Mouse (Mus musculus): ENCODE results near the gene Krt75.
A peak's percentile ranks its signal among the peaks of the same experiment; 100 is the strongest.
"Not testable (repeated sequence)": the region's sequence is repeated elsewhere in the genome, so short reads cannot be mapped to it uniquely, and the experiment has no call there.

The Krt75 gene

GRCm38 (mm10) chr15:101573796-101574345, at the start of gene Krt75:
Krt75 (minus strand) TSS chr15:101573904.
- DNase-seq: no peak

- DNase-seq: no peak
These were observed 25.4 kb upstream of the Krt75 start for GRCm38 (mm10) chr15:101599123-101599522.

- DNase-seq: peak; percentile 33
These were observed 14.5 kb upstream of the Krt75 start for GRCm38 (mm10) chr15:101588216-101588615.

GRCm38 (mm10) chr15:101584456-101584855, 10.8 kb upstream of the Krt75 start:
- no peak for DNase-seq

- DNase-seq: no peak
These were observed 9.7 kb upstream of the Krt75 start for GRCm38 (mm10) chr15:101583211-101583965.

- no peak for DNase-seq
These were observed 8.0 kb upstream of the Krt75 start for GRCm38 (mm10) chr15:101581701-101582100.

GRCm38 (mm10) chr15:101575506-101575905, 1.8 kb upstream of the Krt75 start:
- no peak for DNase-seq

- peak; percentile 52 for DNase-seq
These were observed 5.9 kb downstream of the Krt75 start for GRCm38 (mm10) chr15:101567780-101568179.

GRCm38 (mm10) chr15:101562850-101563249, 10.9 kb downstream of the Krt75 start, which contains the start of gene Krt90:
Krt90 (minus strand) TSS chr15:101562950.
- DNase-seq: no peak

GRCm38 (mm10) chr15:101558034-101558646, 15.6 kb downstream of the Krt75 start:
- no peak for DNase-seq

- DNase-seq: peak; percentile 81
These were observed 20.5 kb downstream of the Krt75 start for GRCm38 (mm10) chr15:101553169-101553568.

GRCm38 (mm10) chr15:101552188-101552587, 21.5 kb downstream of the Krt75 start:
- DNase-seq: no peak

GRCm38 (mm10) chr15:101550567-101550966, 23.1 kb downstream of the Krt75 start, which contains the start of gene Krt82:
Krt82 (minus strand) TSS chr15:101550667.
- DNase-seq: no peak

- no peak for DNase-seq
These were observed 29.2 kb downstream of the Krt75 start for GRCm38 (mm10) chr15:101544478-101544877.

GRCm38 (mm10) chr15:101542543-101542942, 31.2 kb downstream of the Krt75 start:
- peak; percentile 36 for DNase-seq

- no peak for DNase-seq
These were observed 35.2 kb downstream of the Krt75 start for GRCm38 (mm10) chr15:101538580-101538900.

- peak; percentile 17 for DNase-seq
These were observed 35.7 kb downstream of the Krt75 start for GRCm38 (mm10) chr15:101537864-101538579.

- DNase-seq: no peak
These were observed 37.5 kb downstream of the Krt75 start for GRCm38 (mm10) chr15:101536054-101536850.

GRCm38 (mm10) chr15:101532720-101533119, 41.0 kb downstream of the Krt75 start, which contains the start of gene Krt84:
Krt84 (minus strand) TSS chr15:101532820.
- no peak for DNase-seq

- no peak for DNase-seq
These were observed 51.0 kb downstream of the Krt75 start for GRCm38 (mm10) chr15:101522556-101523232.

GRCm38 (mm10) chr15:101519792-101520191, 53.9 kb downstream of the Krt75 start:
- DNase-seq: peak; percentile 77

- not testable (repeated sequence) for DNase-seq
These were observed 56.5 kb downstream of the Krt75 start, which contains the start of gene Gm49425 for GRCm38 (mm10) chr15:101517161-101517560. Gm49425 (minus strand) TSS chr15:101517261.

Measured in thymus, postnatal 4 days (tissue).